Mouse (Mus musculus) liver, postnatal 0 days (tissue): ENCODE results near the gene Vmn2r87.

ENCODE experiments used
- CTCF ChIP-seq: sonication (generic); IDR thresholded peaks from 2 replicates; pipeline ENCODE4 v1.5.1; 2016; ENCODE audit warnings: antibody characterized with exemption, low read depth
- EP300 ChIP-seq: IDR thresholded peaks from 2 replicates; pipeline ENCODE4 v1.6.1; 2016; ENCODE audit warnings: antibody characterized with exemption, low read depth, mild to moderate bottlenecking

DNA sequence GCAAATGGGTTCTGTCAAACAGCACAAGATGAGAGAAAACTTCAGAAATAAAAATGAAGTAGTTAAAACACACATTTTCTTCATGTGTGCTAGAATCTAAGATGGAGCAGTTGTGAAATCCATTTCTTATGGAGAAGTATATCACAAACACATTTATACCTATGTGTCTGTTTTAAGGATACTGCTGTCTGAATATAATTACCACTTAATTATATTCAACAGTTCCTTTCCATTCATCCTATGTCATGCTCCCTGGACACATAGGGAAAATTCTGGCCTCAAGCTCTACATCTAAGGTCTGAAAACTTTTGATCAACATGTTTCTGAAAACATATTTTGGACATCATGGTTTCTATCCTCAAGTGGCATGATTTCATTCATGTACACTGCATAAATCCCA is at the start of gene Vmn2r87:
- TF ChIP-seq CTCF, result no peak
- TF ChIP-seq EP300, result no peak
